ENCODE assay signal across 10 mouse cellular contexts in genomic region chr4:136223549-136224239, GRCm38 (mm10). TPM values are rescaled to one million over a fixed set of nuclear protein-coding genes. Genes with fewer than 3 reads are reported as not detected.
A peak's percentile ranks its signal among the peaks of the same experiment; 100 is the strongest.
DNase-seq lines count a peak whose midpoint lies in the region; TF ChIP-seq lines count a peak whose summit lies in the region.
"Had no signal": no experiment of that assay in that cellular context is flagged by ENCODE, and none has a peak within 500 bp of the region (broad histone marks: within the 10 kb centered on the region; RNA-seq: fewer than 3 reads in every experiment).

No protein-coding gene starts in this region.

- H3K36me3 ChIP-seq in testis, adult 2 months (ENCODE audit: control insufficient read depth, insufficient read depth, low read length), result no peaks in the 10 kb centered on the region

- TF ChIP-seq CTCF in testis, adult 2 months (IDR thresholded peaks at IDR 0.05; ENCODE audit: control insufficient read depth, insufficient read depth, insufficient replicate concordance, low read depth, low read length), result no peak

- H3K27ac ChIP-seq in testis, adult 2 months (ENCODE audit: control insufficient read depth, insufficient read depth, low read depth, low read length), result no peak overlapping the region

- peak overlapping the region; percentile 36 for H3K4me3 ChIP-seq in testis, adult 2 months (ENCODE audit: control insufficient read depth, low read depth, low read length)
- H3K4me3 ChIP-seq: erythroblast, embryonic 14.5 days had no signal

- TF ChIP-seq POLR2A in testis, adult 2 months (IDR thresholded peaks at IDR 0.05; ENCODE audit: control insufficient read depth, low read depth, low read length), result no peak

- peaks cover 2% of the 10 kb centered on the region for H3K4me1 ChIP-seq in testis, adult 2 months (ENCODE audit: control insufficient read depth, insufficient read depth, low read length)

- DNase-seq in cerebellum, postnatal 10 days, result peak; percentile 86 to 88
- DNase-seq in cerebellum, adult 8-10 months, result no peak
- DNase-seq in testis, postnatal 10 days (ENCODE audit: low spot score), result no peak
- peak; percentile 61 to 64 for DNase-seq in layer of hippocampus, postnatal 10 days (ENCODE audit: low spot score in 2 of 2)
- DNase-seq in telencephalon, adult 2 months (ENCODE audit: low read depth, low spot score), result peak; percentile 36
- no peak for DNase-seq in spleen, postnatal 10 days (ENCODE audit: low spot score in 2 of 2)
- DNase-seq in yolk sac, embryonic 10.5 days (ENCODE audit: low spot score), result no peak
- DNase-seq: lung, postnatal 4 days had no signal

- H3K27me3 ChIP-seq in testis, adult 2 months (ENCODE audit: control insufficient read depth, insufficient read depth, low read length), result no peaks in the 10 kb centered on the region

RNA-seq across cellular contexts. Expression of gene Asap3, which starts 17.5 kb away (rescaled TPM):
- 4.1 and 6.7 TPM in 2 replicates for polyA plus RNA-seq in testis, adult 2 months (2012; rRNA removed)
- total RNA-seq in layer of hippocampus, postnatal 10 days (2021), result 1 to 10 TPM; 5.1 to 5.6 TPM

RNA-seq across cellular contexts. Expression of gene Tcea3, which starts 23.8 kb away (rescaled TPM):
- 0.49 and 0.54 TPM in 2 replicates for polyA plus RNA-seq in testis, adult 2 months (2012; rRNA removed)
- under 1 TPM; 0.55 to 0.89 TPM for total RNA-seq in layer of hippocampus, postnatal 10 days (2021)
- polyA plus RNA-seq: erythroblast, embryonic 14.5 days had no signal

RNA-seq across cellular contexts. Expression of gene E2f2, which starts 51.5 kb away (rescaled TPM):
- 0.58 and 1.0 TPM in 2 replicates for polyA plus RNA-seq in testis, adult 2 months (2012; rRNA removed)
- total RNA-seq in layer of hippocampus, postnatal 10 days (2021), result 1 to 10 TPM; 1.1 to 2.3 TPM

Comparison
In these comparisons a context has a peak if more than half of its experiments do, and no peak if none do; other contexts are left out.
1. DNase-seq: peak in cerebellum, postnatal 10 days (2 of 2), layer of hippocampus, postnatal 10 days (2 of 2) and telencephalon, adult 2 months (single experiment); none in cerebellum, adult 8-10 months (single experiment), testis, postnatal 10 days (single experiment), spleen, postnatal 10 days (0 of 2) and yolk sac, embryonic 10.5 days (single experiment).